36 mouse cellular contexts compared by ENCODE assay signal in genomic region chr7:43432891-43433290, GRCm38 (mm10). TPM values are rescaled to one million over a fixed set of nuclear protein-coding genes. Genes with fewer than 3 reads are reported as not detected.
"Had no signal": no experiment of that assay in that cellular context is flagged by ENCODE, and none has a peak within 500 bp of the region (broad histone marks: within the 10 kb centered on the region; RNA-seq: fewer than 3 reads in every experiment).

No protein-coding gene starts in this region.

- H3K36me3 ChIP-seq: embryonic facial prominence, embryonic 10.5 days; embryonic facial prominence, embryonic 12.5 days; embryonic facial prominence, embryonic 13.5 days; embryonic facial prominence, embryonic 15.5 days; forebrain, embryonic 10.5 days; forebrain, embryonic 12.5 days; forebrain, embryonic 15.5 days had no signal

- H3K4me3 ChIP-seq: embryonic facial prominence, embryonic 10.5 days; embryonic facial prominence, embryonic 12.5 days; embryonic facial prominence, embryonic 13.5 days; embryonic facial prominence, embryonic 15.5 days; erythroblast, embryonic 14.5 days; forebrain, embryonic 10.5 days; forebrain, embryonic 12.5 days; forebrain, embryonic 13.5 days; forebrain, embryonic 15.5 days; gastrocnemius, adult 2 months; heart, adult 2 months had no signal

- H3K27me3 ChIP-seq: embryonic facial prominence, embryonic 12.5 days; embryonic facial prominence, embryonic 13.5 days; embryonic facial prominence, embryonic 15.5 days; forebrain, embryonic 12.5 days; forebrain, embryonic 13.5 days; forebrain, embryonic 15.5 days had no signal

- DNase-seq: cerebellum, adult 9-11 months; cerebellum, postnatal 10 days; cerebellum, postnatal 14 days; cerebellum, postnatal 25 days; cerebellum, postnatal 36 days; embryo, embryonic 11 days; forebrain, postnatal 0 days; gastrocnemius, adult 2 months; gastrocnemius, postnatal 10 days; gastrocnemius, postnatal 14 days; gastrocnemius, postnatal 25 days; gastrocnemius, postnatal 36 days; heart, adult 11 months; heart, adult 18-20 months; heart, adult 2 months had no signal

- H3K9me3 ChIP-seq: embryonic facial prominence, embryonic 10.5 days; embryonic facial prominence, embryonic 12.5 days; embryonic facial prominence, embryonic 13.5 days; embryonic facial prominence, embryonic 15.5 days; forebrain, embryonic 10.5 days; forebrain, embryonic 12.5 days; forebrain, embryonic 13.5 days; forebrain, embryonic 15.5 days had no signal

- H3K27ac ChIP-seq: embryonic facial prominence, embryonic 10.5 days; embryonic facial prominence, embryonic 12.5 days; embryonic facial prominence, embryonic 13.5 days; embryonic facial prominence, embryonic 15.5 days; forebrain, embryonic 10.5 days; forebrain, embryonic 12.5 days; forebrain, embryonic 13.5 days; forebrain, embryonic 15.5 days; gastrocnemius, adult 2 months; heart, adult 2 months had no signal

- H3K4me2 ChIP-seq: embryonic facial prominence, embryonic 12.5 days; embryonic facial prominence, embryonic 13.5 days; embryonic facial prominence, embryonic 15.5 days; forebrain, embryonic 12.5 days; forebrain, embryonic 13.5 days; forebrain, embryonic 15.5 days had no signal

- ATAC-seq: forebrain, embryonic 13.5 days; forebrain, embryonic 14.5 days; forebrain, embryonic 15.5 days; forebrain, embryonic 16.5 days; forebrain, postnatal 0 days had no signal

- H3K9ac ChIP-seq: embryonic facial prominence, embryonic 12.5 days; embryonic facial prominence, embryonic 13.5 days; embryonic facial prominence, embryonic 15.5 days; forebrain, embryonic 12.5 days; forebrain, embryonic 13.5 days; forebrain, embryonic 15.5 days; forebrain, postnatal 0 days had no signal

- H3K4me1 ChIP-seq: embryonic facial prominence, embryonic 10.5 days; embryonic facial prominence, embryonic 12.5 days; embryonic facial prominence, embryonic 13.5 days; embryonic facial prominence, embryonic 15.5 days; forebrain, embryonic 10.5 days; forebrain, embryonic 12.5 days; forebrain, embryonic 13.5 days; forebrain, embryonic 15.5 days had no signal

RNA-seq across cellular contexts. Expression of gene Nkg7, which starts 4.0 kb away (rescaled TPM):
- total RNA-seq: forebrain, postnatal 0 days; gastrocnemius, adult 18-20 months; gastrocnemius, adult 2 months; gastrocnemius, adult 8-10 months; gastrocnemius, postnatal 10 days; gastrocnemius, postnatal 14 days; gastrocnemius, postnatal 25 days; gastrocnemius, postnatal 36 days; gastrocnemius, postnatal 4 days; heart, adult 2 months had no signal
- polyA plus RNA-seq: cortical plate, adult 2 months; embryonic facial prominence, embryonic 10.5 days; erythroblast, embryonic 14.5 days; forebrain, embryonic 10.5 days; forebrain, embryonic 11.5 days; forebrain, embryonic 13.5 days; forebrain, embryonic 14.5 days; forebrain, embryonic 15.5 days; forebrain, embryonic 16.5 days; forebrain, postnatal 0 days had no signal

RNA-seq across cellular contexts. Expression of gene Lim2, which starts 5.4 kb away (rescaled TPM):
- total RNA-seq: forebrain, postnatal 0 days; gastrocnemius, adult 18-20 months; gastrocnemius, adult 2 months; gastrocnemius, adult 8-10 months; gastrocnemius, postnatal 10 days; gastrocnemius, postnatal 14 days; gastrocnemius, postnatal 25 days; gastrocnemius, postnatal 36 days; gastrocnemius, postnatal 4 days; heart, adult 18-20 months; heart, adult 2 months had no signal
- polyA plus RNA-seq: cortical plate, adult 2 months; embryonic facial prominence, embryonic 13.5 days; embryonic facial prominence, embryonic 14.5 days; embryonic facial prominence, embryonic 15.5 days; erythroblast, embryonic 14.5 days; forebrain, embryonic 10.5 days; forebrain, embryonic 11.5 days; forebrain, embryonic 12.5 days; forebrain, embryonic 13.5 days; forebrain, embryonic 14.5 days; forebrain, embryonic 15.5 days; forebrain, embryonic 16.5 days; forebrain, postnatal 0 days; frontal cortex, adult 2 months; heart, adult 2 months had no signal

RNA-seq across cellular contexts. Expression of gene Cldnd2, which starts 7.7 kb away (rescaled TPM):
- total RNA-seq: forebrain, postnatal 0 days; gastrocnemius, adult 18-20 months; gastrocnemius, adult 2 months; gastrocnemius, adult 8-10 months; gastrocnemius, postnatal 10 days; gastrocnemius, postnatal 14 days; gastrocnemius, postnatal 25 days; gastrocnemius, postnatal 36 days; gastrocnemius, postnatal 4 days; heart, adult 18-20 months; heart, adult 2 months; heart, adult 8-10 months had no signal
- polyA plus RNA-seq: cortical plate, adult 2 months; embryonic facial prominence, embryonic 10.5 days; embryonic facial prominence, embryonic 11.5 days; embryonic facial prominence, embryonic 12.5 days; embryonic facial prominence, embryonic 13.5 days; embryonic facial prominence, embryonic 14.5 days; embryonic facial prominence, embryonic 15.5 days; erythroblast, embryonic 14.5 days; forebrain, embryonic 10.5 days; forebrain, embryonic 11.5 days; forebrain, embryonic 12.5 days; forebrain, embryonic 13.5 days; forebrain, embryonic 14.5 days; forebrain, embryonic 15.5 days; forebrain, embryonic 16.5 days; forebrain, postnatal 0 days; frontal cortex, adult 2 months; heart, adult 2 months had no signal

RNA-seq across cellular contexts. Expression of gene Gm45233, which starts 11.0 kb away (rescaled TPM):
- total RNA-seq: granulocyte monocyte progenitor cell, adult 5-6 weeks had no signal
- polyA plus RNA-seq: embryonic facial prominence, embryonic 11.5 days; erythroblast, embryonic 14.5 days; forebrain, embryonic 11.5 days; forebrain, embryonic 14.5 days; forebrain, embryonic 15.5 days had no signal
